Comparison of ENCODE assay signal across 27 mouse cellular contexts in genomic region chr16:31149841-31150240, GRCm38 (mm10).
"Had no signal": no experiment of that assay in that cellular context is flagged by ENCODE, and none has a peak within 500 bp of the region (broad histone marks: within the 10 kb centered on the region; RNA-seq: fewer than 3 reads in every experiment).

No protein-coding gene starts in this region.

- H3K9ac ChIP-seq: limb, embryonic 12.5 days; limb, embryonic 13.5 days; limb, embryonic 15.5 days; liver, embryonic 12.5 days; liver, embryonic 13.5 days; liver, embryonic 14.5 days; liver, embryonic 15.5 days; liver, postnatal 0 days; lung, embryonic 14.5 days; lung, embryonic 15.5 days; midbrain, embryonic 12.5 days; midbrain, embryonic 13.5 days; midbrain, embryonic 15.5 days had no signal

- DNase-seq: left cerebral cortex, postnatal 4 days; liver; liver, embryonic 13.5 days; liver, postnatal 0 days; lung, adult 18-20 months; lung, adult 2 months; lung, embryonic 14.5 days; lung, postnatal 10 days; lung, postnatal 14 days; lung, postnatal 36 days; lung, postnatal 4 days; midbrain, embryonic 14.5 days had no signal

- H3K27me3 ChIP-seq: limb, embryonic 12.5 days; limb, embryonic 13.5 days; limb, embryonic 15.5 days; liver, embryonic 12.5 days; liver, embryonic 13.5 days; liver, embryonic 15.5 days; lung, embryonic 15.5 days; megakaryocyte, embryonic 14.5 days; midbrain, embryonic 12.5 days; midbrain, embryonic 13.5 days; midbrain, embryonic 15.5 days had no signal

- H3K4me3 ChIP-seq: limb, embryonic 10.5 days; limb, embryonic 12.5 days; limb, embryonic 13.5 days; limb, embryonic 15.5 days; liver, embryonic 12.5 days; liver, embryonic 13.5 days; liver, embryonic 15.5 days; lung, embryonic 15.5 days; megakaryocyte, embryonic 14.5 days; midbrain, embryonic 10.5 days; midbrain, embryonic 12.5 days; midbrain, embryonic 13.5 days; midbrain, embryonic 15.5 days; myocyte had no signal

- H3K27ac ChIP-seq: limb, embryonic 10.5 days; limb, embryonic 12.5 days; limb, embryonic 13.5 days; limb, embryonic 15.5 days; liver, embryonic 12.5 days; liver, embryonic 13.5 days; liver, embryonic 14.5 days; liver, embryonic 15.5 days; lung, embryonic 15.5 days; macrophage; midbrain, embryonic 10.5 days; midbrain, embryonic 12.5 days; midbrain, embryonic 13.5 days; midbrain, embryonic 15.5 days had no signal

- H3K4me1 ChIP-seq: limb, embryonic 10.5 days; limb, embryonic 12.5 days; limb, embryonic 13.5 days; limb, embryonic 15.5 days; liver, embryonic 12.5 days; liver, embryonic 13.5 days; liver, embryonic 15.5 days; lung, embryonic 15.5 days; midbrain, embryonic 10.5 days; midbrain, embryonic 12.5 days; midbrain, embryonic 13.5 days; midbrain, embryonic 15.5 days had no signal

- H3K9me3 ChIP-seq: limb, embryonic 10.5 days; limb, embryonic 12.5 days; limb, embryonic 15.5 days; liver, embryonic 12.5 days; liver, embryonic 13.5 days; liver, embryonic 15.5 days; lung, embryonic 15.5 days; midbrain, embryonic 12.5 days; midbrain, embryonic 13.5 days; midbrain, embryonic 15.5 days had no signal
